Mouse (Mus musculus) hindbrain, embryonic 11.5 days (tissue): ENCODE results near the gene Wscd2. TPM values are rescaled to one million over a fixed set of nuclear protein-coding genes. Genes with fewer than 3 reads are reported as not detected.
A peak's percentile ranks its signal among the peaks of the same experiment; 100 is the strongest.

Experiments
- ATAC-seq: fragments of 200-750 bp; cut with Nextera tagmentation; 2 replicates; pipeline ENCODE4 v1.8.0; 2017; ENCODE audit warnings: mild to moderate bottlenecking, moderate TSS enrichment, moderate library complexity; ENCODE audit not compliant: low FRiP score
- DNase-seq: peaks from one replicate; pipeline ENCODE4 v3.0.0-alpha.2; 2015; ENCODE audit warnings: low spot score
- H3K27ac ChIP-seq: fragments of 300-500 bp; sonication (generic); 2 replicates; pipeline ENCODE4 v1.5.1; 2014; ENCODE audit warnings: mild to moderate bottlenecking, low read depth, low read length
- H3K27me3 ChIP-seq: fragments of 300-500 bp; sonication (generic); 2 replicates; pipeline ENCODE4 v1.6.1; 2014; ENCODE audit warnings: mild to moderate bottlenecking, low read length, moderate library complexity, mixed read lengths; ENCODE audit not compliant: control insufficient read depth, insufficient read depth
- H3K36me3 ChIP-seq: fragments of 300-500 bp; sonication (generic); 2 replicates; pipeline ENCODE4 v1.6.1; 2014; ENCODE audit warnings: mild to moderate bottlenecking, low read length, moderate library complexity, mixed read lengths; ENCODE audit not compliant: control insufficient read depth, insufficient read depth
- H3K4me1 ChIP-seq: fragments of 300-500 bp; sonication (generic); replicated peaks from 2 replicates; pipeline ENCODE4 v1.6.1; 2014; ENCODE audit warnings: low read length, mixed read lengths; ENCODE audit not compliant: control insufficient read depth, insufficient read depth
- H3K4me2 ChIP-seq: fragments of 300-500 bp; sonication (generic); replicated peaks from 2 replicates; pipeline ENCODE4 v1.6.1; 2014; ENCODE audit warnings: mild to moderate bottlenecking, low read depth, low read length
- H3K4me3 ChIP-seq: fragments of 300-500 bp; sonication (generic); 2 replicates; pipeline ENCODE4 v1.5.1; 2014; ENCODE audit warnings: low read depth, low read length
- H3K9ac ChIP-seq: fragments of 300-500 bp; sonication (generic); 2 replicates; pipeline ENCODE4 v1.6.1; 2014; ENCODE audit warnings: low read depth, low read length
- H3K9me3 ChIP-seq: fragments of 300-500 bp; sonication (generic); 2 replicates; pipeline ENCODE4 v1.6.1; 2016; ENCODE audit warnings: low read length; ENCODE audit not compliant: control insufficient read depth
- WGBS: fragments of 180-500 bp; shearing (Covaris S2); extraction: QIAGEN DNeasy Blood & Tissue Kit; methylation state at CpG from one replicate; pipeline ENCODE4 v1.1.7; 2014; 5-methylcytosine and 5-hydroxymethylcytosine counted together
- polyA plus RNA-seq: library from polyadenylated mRNA; unstranded; fragments of >200 nt; fragmentation: Nextera tagmentation; extraction: Ambion mirVana; gene quantifications from 2 replicates; pipeline ENCODE4 v1.2.1, GENCODE M21; 2014

The Wscd2 gene
- polyA plus RNA-seq, 1 experiment from 2014 or later = 8.5 TPM

GRCm38 (mm10) chr5:113504654-113505053 lies 14.5 kb downstream of the Wscd2 start:
- WGBS = 10% methylated on average over 4 of the region's 4 CpGs
- Histone ChIP-seq H3K4me2 (no peak overlapping the region), H3K36me3 (no peaks in the 10 kb centered on the region), H3K27ac (peak overlapping the region; percentile 91), H3K9me3 (no peaks in the 10 kb centered on the region), H3K4me3 (no peak overlapping the region), H3K27me3 (no peaks in the 10 kb centered on the region; the same call in 1 of the 2 replicates), H3K9ac (peak overlapping the region; percentile 15; the same call in 1 of the 2 replicates), H3K4me1 (peaks cover 10% of the 10 kb centered on the region; the same call in 1 of the 2 replicates)
- DNase-seq = peak; percentile 73
- peak; percentile 47; the same call in 1 of the 2 replicates for ATAC-seq

GRCm38 (mm10) chr5:113506065-113506464 lies 15.9 kb downstream of the Wscd2 start:
- ATAC-seq (no peak), DNase-seq (no peak)
- Histone ChIP-seq H3K4me1 (peaks cover 10% of the 10 kb centered on the region; the same call in 1 of the 2 replicates), H3K4me2 (no peak overlapping the region), H3K9me3 (no peaks in the 10 kb centered on the region), H3K36me3 (no peaks in the 10 kb centered on the region), H3K4me3 (no peak overlapping the region), H3K9ac (no peak overlapping the region), H3K27ac (peak overlapping the region; percentile 91), H3K27me3 (no peaks in the 10 kb centered on the region; the same call in 1 of the 2 replicates)
- 70% methylated on average over 6 of the region's 6 CpGs for WGBS

- H3K9me3 ChIP-seq = no peaks in the 10 kb centered on the region
- no peak overlapping the region for H3K9ac ChIP-seq
- H3K4me3 ChIP-seq = no peak overlapping the region
- no peak overlapping the region for H3K4me2 ChIP-seq
- no peaks in the 10 kb centered on the region for H3K36me3 ChIP-seq
- DNase-seq (no peak), ATAC-seq (no peak)
- 86% methylated on average over 5 of the region's 5 CpGs for WGBS
- no peak overlapping the region for H3K27ac ChIP-seq
- H3K4me1 ChIP-seq = peaks cover 10% of the 10 kb centered on the region; the same call in 1 of the 2 replicates
- no peaks in the 10 kb centered on the region; the same call in 1 of the 2 replicates for H3K27me3 ChIP-seq
These were observed 16.6 kb downstream of the Wscd2 start for GRCm38 (mm10) chr5:113506779-113507178.

- H3K27me3 ChIP-seq = no peaks in the 10 kb centered on the region
- H3K4me2 ChIP-seq = no peak overlapping the region
- no peaks in the 10 kb centered on the region for H3K36me3 ChIP-seq
- H3K9me3 ChIP-seq = no peaks in the 10 kb centered on the region
- H3K9ac ChIP-seq = no peak overlapping the region
- no peak overlapping the region for H3K4me3 ChIP-seq
- no peak overlapping the region for H3K27ac ChIP-seq
- no peak for ATAC-seq
- H3K4me1 ChIP-seq = no peaks in the 10 kb centered on the region; the same call in 1 of the 2 replicates
- DNase-seq = no peak
- 82% methylated on average over 4 of the region's 4 CpGs for WGBS
These were observed 19.0 kb downstream of the Wscd2 start for GRCm38 (mm10) chr5:113509167-113509566.

GRCm38 (mm10) chr5:113513640-113514039 lies 23.5 kb downstream of the Wscd2 start:
- no peak for DNase-seq
- Histone ChIP-seq H3K9ac (no peak overlapping the region), H3K4me2 (no peak overlapping the region), H3K4me1 (no peaks in the 10 kb centered on the region; the same call in 1 of the 2 replicates), H3K27me3 (no peaks in the 10 kb centered on the region), H3K36me3 (no peaks in the 10 kb centered on the region), H3K4me3 (no peak overlapping the region), H3K9me3 (no peaks in the 10 kb centered on the region), H3K27ac (no peak overlapping the region)
- ATAC-seq = no peak
- 84% methylated on average over 8 of the region's 8 CpGs for WGBS

GRCm38 (mm10) chr5:113514062-113514461 lies 23.9 kb downstream of the Wscd2 start:
- DNase-seq = no peak
- Histone ChIP-seq H3K4me3 (no peak overlapping the region), H3K4me1 (no peaks in the 10 kb centered on the region; the same call in 1 of the 2 replicates), H3K27me3 (no peaks in the 10 kb centered on the region), H3K9ac (no peak overlapping the region), H3K36me3 (no peaks in the 10 kb centered on the region), H3K9me3 (no peaks in the 10 kb centered on the region), H3K4me2 (no peak overlapping the region), H3K27ac (no peak overlapping the region)
- no peak for ATAC-seq
- 91% methylated on average over 6 of the region's 6 CpGs for WGBS

- no peak for DNase-seq
- no peaks in the 10 kb centered on the region for H3K9me3 ChIP-seq
- no peak overlapping the region; the same call in 1 of the 2 replicates for H3K9ac ChIP-seq
- H3K36me3 ChIP-seq = no peaks in the 10 kb centered on the region
- H3K4me2 ChIP-seq = no peak overlapping the region; the same call in 1 of the 2 replicates
- H3K4me3 ChIP-seq = no peak overlapping the region
- ATAC-seq = peak; percentile 35
- no peaks in the 10 kb centered on the region for H3K27me3 ChIP-seq
- WGBS = 39% methylated on average over 14 of the region's 14 CpGs
- no peaks in the 10 kb centered on the region; the same call in 1 of the 2 replicates for H3K4me1 ChIP-seq
- H3K27ac ChIP-seq = peak overlapping the region; percentile 65
These were observed 26.2 kb downstream of the Wscd2 start for GRCm38 (mm10) chr5:113516119-113516872.

GRCm38 (mm10) chr5:113516873-113517336 lies 26.8 kb downstream of the Wscd2 start:
- H3K27me3 ChIP-seq = no peaks in the 10 kb centered on the region
- H3K9me3 ChIP-seq = no peaks in the 10 kb centered on the region
- H3K4me3 ChIP-seq = no peak overlapping the region
- peak; percentile 46 for DNase-seq
- 23% methylated on average over 14 of the region's 14 CpGs for WGBS
- no peak overlapping the region for H3K9ac ChIP-seq
- peak; percentile 63 for ATAC-seq
- H3K4me1 ChIP-seq = no peaks in the 10 kb centered on the region; the same call in 1 of the 2 replicates
- no peak overlapping the region; the same call in 1 of the 2 replicates for H3K4me2 ChIP-seq
- H3K27ac ChIP-seq = peak overlapping the region; percentile 65
- H3K36me3 ChIP-seq = no peaks in the 10 kb centered on the region
